Mouse (Mus musculus) heart, adult 2 months (tissue): ENCODE measurements around the gene Ttll11. TPM values are rescaled to one million over a fixed set of nuclear protein-coding genes. Genes with fewer than 3 reads are reported as not detected.
A peak's percentile ranks its signal among the peaks of the same experiment; 100 is the strongest.

Source experiments
- DNase-seq, 2 experiments: peaks; one replicate each; pipeline ENCODE4 v3.0.0; 2021
- H3K27ac ChIP-seq: fragments of 200-600 bp; 2 replicates; pipeline ENCODE4 v1.8.1; 2022
- H3K27me3 ChIP-seq: fragments of 200-500 bp; 2 replicates; pipeline ENCODE4 v1.6.1; 2012; ENCODE audit warnings: mild to moderate bottlenecking, low read length, inconsistent platforms, mixed read lengths; ENCODE audit not compliant: control insufficient read depth, insufficient read depth
- H3K36me3 ChIP-seq: fragments of 200-500 bp; 2 replicates; pipeline ENCODE4 v1.6.1; 2012; ENCODE audit warnings: low read length, inconsistent platforms; ENCODE audit not compliant: control insufficient read depth, insufficient read depth
- H3K4me1 ChIP-seq: fragments of 200-500 bp; 2 replicates; pipeline ENCODE4 v1.6.1; 2011; ENCODE audit warnings: low read length; ENCODE audit not compliant: control insufficient read depth, insufficient read depth
- H3K4me3 ChIP-seq: fragments of 200-600 bp; 2 replicates; pipeline ENCODE4 v1.8.1; 2022
- H3K79me2 ChIP-seq: fragments of 200-500 bp; replicated peaks from 2 replicates; pipeline ENCODE4 v1.6.1; 2012; ENCODE audit warnings: mild to moderate bottlenecking, inconsistent platforms, low read length, moderate library complexity, mixed read lengths; ENCODE audit not compliant: control insufficient read depth, insufficient read depth
- H3K9ac ChIP-seq: fragments of 200-500 bp; 2 replicates; pipeline ENCODE4 v1.6.1; 2012; ENCODE audit warnings: low read depth, mild to moderate bottlenecking, control low read depth, inconsistent platforms, low read length, mixed read lengths
- CTCF ChIP-seq: fragments of 200-600 bp; IDR thresholded peaks from 2 replicates; pipeline ENCODE4 v1.8.1; 2022; ENCODE audit warnings: antibody characterized with exemption, mild to moderate bottlenecking, moderate library complexity
- EP300 ChIP-seq: fragments of 200-500 bp; IDR thresholded peaks from 2 replicates; pipeline ENCODE4 v1.6.1; 2011; ENCODE audit warnings: low read depth, low read length, control low read depth; ENCODE audit not compliant: insufficient read depth
- POLR2A ChIP-seq: fragments of 200-500 bp; IDR thresholded peaks from 2 replicates; pipeline ENCODE4 v1.6.1; 2011; ENCODE audit warnings: mild to moderate bottlenecking, low read depth, low read length, control low read depth; ENCODE audit not compliant: insufficient read depth
- WGBS: fragments of 180-500 bp; shearing (Covaris S2); methylation state at CpG from one replicate; pipeline ENCODE4 v1.1.7; 2018; 5-methylcytosine and 5-hydroxymethylcytosine counted together
- intact Hi-C: fragments of 180-260 bp; cut with DNase I; formaldehyde crosslinking; loops from one replicate; pipeline ENCODE4 v1.15.1; 2025
- polyA plus RNA-seq: library from polyadenylated mRNA; depleted of rRNA; stranded (reverse); fragments of >200 nt; gene quantifications from 2 replicates; pipeline ENCODE4 v1.2.3, GENCODE M21; 2012
- total RNA-seq, 2 experiments: library from RNA; stranded (reverse); gene quantifications; 2 replicates each; pipeline ENCODE4 v1.2.3; 2021

Ttll11 gene
- total and polyA plus RNA-seq, 3 experiments: 1.2 to 2.2 (median 1.5) TPM

DNA sequence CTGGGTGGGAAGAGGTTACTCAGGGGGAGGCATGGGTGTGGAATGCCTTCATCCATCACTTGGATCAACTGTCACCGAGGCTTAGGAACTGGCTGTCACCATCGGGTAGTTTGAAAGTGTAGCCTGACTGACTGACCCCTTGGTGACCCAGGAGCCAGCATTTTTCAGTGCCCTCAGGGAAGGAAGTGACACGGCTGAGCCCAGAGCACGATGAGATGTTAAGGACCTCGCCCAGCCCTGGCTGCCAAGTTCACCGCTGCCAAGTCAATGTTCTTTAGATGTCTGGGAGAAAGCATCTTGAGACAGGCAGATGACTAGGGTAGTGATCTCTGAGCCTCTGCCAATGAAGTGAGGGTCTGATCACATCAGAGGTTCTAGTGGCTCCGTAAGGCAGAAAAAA is 95.4 kb downstream of the Ttll11 start:
- no peaks in the 10 kb centered on the region for H3K36me3 ChIP-seq
- TF ChIP-seq POLR2A (no peak), EP300 (no peak), CTCF (no peak)
- 35% methylated on average over 7 of the region's 7 CpGs for WGBS
- H3K9ac ChIP-seq: no peak overlapping the region
- H3K4me3 ChIP-seq: no peak overlapping the region
- DNase-seq: peak in 1 of 2 experiments; percentile 12
- no peaks in the 10 kb centered on the region for H3K27me3 ChIP-seq
- intact Hi-C loops: no loop called here
- no peaks in the 10 kb centered on the region for H3K79me2 ChIP-seq
- H3K4me1 ChIP-seq: peaks cover 3% of the 10 kb centered on the region
- H3K27ac ChIP-seq: no peak overlapping the region

DNA sequence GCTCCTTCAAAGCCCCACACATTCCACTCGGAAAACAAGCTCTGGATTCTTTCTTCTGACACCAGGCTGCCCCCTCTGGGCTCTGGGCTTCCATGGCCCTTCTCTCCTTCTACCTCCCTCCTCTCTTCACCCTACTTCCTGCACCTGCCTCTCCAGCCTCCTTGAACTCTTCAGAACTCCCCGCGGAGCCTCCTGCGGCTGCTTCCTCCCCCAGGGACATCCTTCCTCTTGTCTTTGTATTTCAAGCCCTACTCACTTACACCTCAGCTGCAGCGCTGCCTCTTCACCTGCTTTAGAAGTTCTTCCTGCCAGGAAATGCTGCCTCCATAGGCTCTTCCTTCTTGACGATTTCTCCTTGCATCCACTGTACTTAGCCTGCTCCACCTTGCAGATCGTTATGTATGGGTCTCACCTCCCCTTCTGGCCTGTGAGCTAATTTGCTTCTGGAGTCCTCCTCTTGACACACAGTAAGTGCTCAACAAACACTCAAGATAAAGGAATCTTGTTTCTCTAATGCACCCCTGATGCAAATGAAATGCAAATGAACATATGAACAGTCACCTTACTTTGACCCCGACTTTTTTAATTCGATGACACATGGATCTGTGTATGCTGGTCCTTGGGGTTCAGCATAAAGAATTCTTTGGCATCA is 97.3 kb downstream of the Ttll11 start:
- TF ChIP-seq EP300 (no peak), POLR2A (no peak), CTCF (no peak)
- no peak overlapping the region for H3K27ac ChIP-seq
- H3K4me1 ChIP-seq: peaks cover 3% of the 10 kb centered on the region
- no peak overlapping the region for H3K4me3 ChIP-seq
- no peak for DNase-seq
- H3K9ac ChIP-seq: no peak overlapping the region
- no peaks in the 10 kb centered on the region for H3K36me3 ChIP-seq
- intact Hi-C loops: no loop called here
- H3K27me3 ChIP-seq: no peaks in the 10 kb centered on the region
- no peaks in the 10 kb centered on the region for H3K79me2 ChIP-seq
- WGBS: 49% methylated on average over 9 of the region's 9 CpGs

- no peak for DNase-seq
- 48% methylated on average over 9 of the region's 9 CpGs for WGBS
- no peak overlapping the region for H3K4me3 ChIP-seq
- no peaks in the 10 kb centered on the region for H3K36me3 ChIP-seq
- peaks cover 3% of the 10 kb centered on the region for H3K4me1 ChIP-seq
- H3K9ac ChIP-seq: no peak overlapping the region
- no peaks in the 10 kb centered on the region for H3K79me2 ChIP-seq
- intact Hi-C loops: no loop called here
- H3K27me3 ChIP-seq: no peaks in the 10 kb centered on the region
- no peak for TF ChIP-seq EP300
- no peak for TF ChIP-seq POLR2A
- no peak for TF ChIP-seq CTCF
- H3K27ac ChIP-seq: no peak overlapping the region
Observed at GRCm38 (mm10) chr2:35881896-35882295, 97.8 kb downstream of the Ttll11 start.

DNA sequence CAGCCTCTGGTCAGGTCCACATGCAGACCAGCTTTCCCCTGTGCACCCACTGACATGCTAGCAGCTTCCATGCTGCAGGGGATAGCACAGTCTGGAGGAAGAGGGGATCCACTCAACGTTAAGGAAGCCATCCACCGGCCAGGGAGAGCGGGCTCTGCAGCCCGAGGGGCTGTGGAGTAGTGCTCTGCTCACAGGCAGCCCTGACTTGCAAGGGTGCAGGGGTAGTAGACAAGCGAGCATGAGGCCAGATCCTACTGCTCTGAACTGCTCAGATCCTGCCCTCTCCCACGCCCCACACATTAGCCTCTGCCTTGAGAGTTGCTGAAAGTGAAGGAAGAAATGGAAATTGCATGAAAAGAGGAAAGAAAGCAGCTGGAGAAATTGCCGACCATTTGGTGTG is 99.4 kb downstream of the Ttll11 start:
- intact Hi-C loops: no loop called here
- no peaks in the 10 kb centered on the region for H3K27me3 ChIP-seq
- H3K4me1 ChIP-seq: peaks cover 3% of the 10 kb centered on the region
- H3K79me2 ChIP-seq: no peaks in the 10 kb centered on the region
- H3K27ac ChIP-seq: peak overlapping the region; percentile 18
- WGBS: 64% methylated on average over 7 of the region's 7 CpGs
- no peak for TF ChIP-seq CTCF
- no peak for TF ChIP-seq EP300
- no peak for TF ChIP-seq POLR2A
- H3K4me3 ChIP-seq: no peak overlapping the region
- H3K36me3 ChIP-seq: no peaks in the 10 kb centered on the region
- no peak overlapping the region for H3K9ac ChIP-seq
- peak; percentile 14 to 23 for DNase-seq

GRCm38 (mm10) chr2:35879887-35880286 is 99.8 kb downstream of the Ttll11 start:
- WGBS: 91% methylated on average over 4 of the region's 4 CpGs
- TF ChIP-seq EP300 (no peak), POLR2A (no peak), CTCF (no peak)
- no peaks in the 10 kb centered on the region for H3K27me3 ChIP-seq
- DNase-seq: no peak
- no peak overlapping the region for H3K4me3 ChIP-seq
- H3K27ac ChIP-seq: peak overlapping the region; percentile 18
- peaks cover 3% of the 10 kb centered on the region for H3K4me1 ChIP-seq
- H3K9ac ChIP-seq: no peak overlapping the region
- no peaks in the 10 kb centered on the region for H3K36me3 ChIP-seq
- H3K79me2 ChIP-seq: no peaks in the 10 kb centered on the region
- intact Hi-C loops: no loop called here

DNA sequence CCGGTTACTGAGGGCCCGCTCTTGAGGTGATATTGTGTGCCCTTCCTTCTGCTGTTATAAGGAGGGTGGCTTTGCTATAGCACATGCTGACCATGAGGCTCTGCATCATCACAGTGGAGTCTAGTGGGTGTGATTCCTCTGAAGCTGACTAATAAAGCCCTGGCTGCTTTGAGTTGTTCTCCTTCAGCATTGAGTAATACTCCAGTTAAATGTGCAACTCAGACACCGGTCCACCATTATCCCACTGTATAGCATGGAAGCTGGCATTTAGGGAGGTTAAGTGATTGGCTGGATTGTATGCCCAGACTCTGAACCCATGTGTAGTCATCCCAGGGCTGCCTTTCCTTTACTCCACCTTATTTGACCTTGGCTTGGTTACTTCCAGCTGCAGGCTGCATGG is 101.2 kb downstream of the Ttll11 start:
- Histone ChIP-seq H3K79me2 (no peaks in the 10 kb centered on the region), H3K4me3 (no peak overlapping the region), H3K4me1 (peaks cover 3% of the 10 kb centered on the region), H3K27me3 (no peaks in the 10 kb centered on the region), H3K27ac (no peak overlapping the region), H3K36me3 (no peaks in the 10 kb centered on the region), H3K9ac (no peak overlapping the region)
- WGBS: 99% methylated on average over 3 of the region's 3 CpGs
- TF ChIP-seq POLR2A (no peak), EP300 (no peak), CTCF (no peak)
- intact Hi-C loops: no loop called here
- DNase-seq: no peak
